Mouse (Mus musculus) WW6 (cell line): ENCODE measurements around the gene Dppa4.

Experiments used
- DNase-seq: peaks from one replicate; pipeline ENCODE4 v3.0.0-alpha.2; 2013; ENCODE audit warnings: low read depth, low spot score

Gene Dppa4

DNA sequence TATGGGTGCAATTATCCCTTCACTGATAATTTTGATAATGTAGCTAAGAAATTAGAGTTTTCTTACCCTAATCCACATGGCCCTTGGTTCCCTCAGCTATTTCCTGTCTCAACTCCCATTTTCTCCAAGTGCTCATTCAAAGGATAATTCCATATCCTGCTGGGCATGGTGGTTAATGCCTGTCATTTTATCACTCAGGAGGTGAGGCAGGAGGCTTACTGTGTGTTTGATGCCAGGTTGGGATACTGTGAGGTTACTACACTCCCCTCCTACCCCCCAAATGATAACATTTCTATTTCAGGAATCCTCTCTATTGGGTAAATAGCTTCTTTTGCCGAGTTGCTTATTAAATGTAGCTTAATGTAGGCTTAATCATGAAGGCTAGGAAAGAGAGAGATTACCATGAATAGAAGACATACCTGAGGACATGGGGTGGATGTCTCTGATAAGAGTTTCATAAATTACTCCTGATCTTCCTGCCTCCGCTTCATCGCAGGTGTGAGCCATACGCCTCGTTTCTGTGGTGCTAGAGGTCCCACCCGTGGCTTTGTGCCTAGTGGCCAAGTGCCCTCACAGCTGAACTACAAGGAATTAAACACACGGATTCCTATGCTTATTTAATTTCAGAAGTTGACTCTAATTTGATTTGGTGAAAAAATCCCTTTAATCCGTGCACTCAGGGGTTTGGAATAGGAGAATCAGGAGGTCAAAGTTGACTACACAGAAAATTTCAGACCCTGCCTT is 40.2 kb downstream of the Dppa4 start:
- no peak for DNase-seq

DNA sequence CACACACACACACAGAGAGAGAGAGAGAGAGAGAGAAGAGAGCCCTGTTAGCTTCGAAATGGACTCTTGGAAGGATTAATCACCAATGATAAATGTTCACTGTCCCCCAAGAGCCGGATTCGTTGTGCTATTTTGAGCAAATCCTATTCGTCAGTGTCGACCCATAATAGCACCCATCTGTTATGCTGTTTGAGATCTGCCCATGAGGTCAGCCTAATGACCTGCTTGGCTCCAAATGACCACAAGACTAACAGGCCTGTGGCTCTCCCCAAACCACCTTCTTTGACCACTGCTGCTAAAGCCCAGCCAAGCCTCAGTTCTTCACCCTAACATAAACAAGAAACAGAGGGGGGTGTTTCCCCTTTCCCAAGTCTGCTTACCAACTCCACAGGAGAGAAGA is 43.4 kb downstream of the Dppa4 start:
- DNase-seq: no peak

DNA sequence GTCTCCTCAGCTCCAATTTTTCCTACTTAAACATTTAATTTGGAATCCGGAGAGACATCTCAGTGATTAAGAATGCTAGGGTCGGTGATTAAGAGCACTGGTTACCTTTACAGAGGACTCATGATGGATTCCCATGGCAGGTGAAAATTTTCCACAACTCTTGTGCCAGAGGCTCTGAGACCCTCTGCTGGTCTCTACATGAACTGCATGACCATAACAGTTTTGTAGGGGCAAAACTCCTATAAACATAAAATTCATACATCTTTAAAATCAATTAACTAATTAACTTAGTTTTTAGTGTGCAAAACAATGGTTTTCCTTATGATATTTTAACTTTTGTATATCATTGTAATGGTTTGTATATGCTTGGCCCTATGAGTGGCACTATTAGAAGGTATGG is 44.9 kb downstream of the Dppa4 start:
- no peak for DNase-seq

DNA sequence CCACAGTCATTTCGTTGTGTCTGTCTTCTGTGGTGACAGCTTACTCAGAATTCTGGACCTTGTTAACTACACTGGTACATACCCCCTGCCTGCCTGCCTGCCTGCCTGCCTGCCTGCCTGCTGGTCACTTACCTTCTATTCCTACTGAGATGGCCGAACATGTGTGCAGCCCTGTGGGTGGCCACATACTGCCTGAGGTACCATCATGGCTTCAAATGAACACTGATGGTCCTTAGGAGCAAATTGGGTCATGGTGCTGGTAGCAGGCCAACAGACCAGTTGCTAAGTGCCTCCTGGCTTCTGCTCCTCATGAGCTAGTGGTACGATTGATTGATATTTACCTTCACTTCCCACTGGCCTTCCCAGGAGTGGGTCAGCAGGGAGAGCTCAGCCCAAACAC is 48.3 kb downstream of the Dppa4 start:
- DNase-seq: no peak

DNA sequence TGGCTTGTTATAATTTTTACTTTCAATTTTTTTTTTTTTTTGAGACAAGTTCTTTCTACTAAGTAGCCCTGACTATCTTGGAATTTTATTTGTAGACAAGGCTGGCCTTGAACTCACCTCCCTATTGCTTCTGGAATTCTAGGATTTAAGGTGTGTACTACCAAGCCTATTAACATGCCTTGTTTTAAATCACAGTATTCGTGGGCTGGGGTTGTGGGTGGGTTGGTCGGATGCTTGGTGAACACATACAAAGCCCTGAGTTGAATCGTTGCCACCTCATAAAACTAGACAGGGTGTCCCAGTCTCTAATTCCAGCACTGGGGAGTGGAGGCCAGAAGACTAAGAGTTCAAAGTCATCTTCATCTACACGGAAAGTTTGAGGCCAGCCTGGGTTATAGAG is 51.8 kb downstream of the Dppa4 start:
- DNase-seq: no peak
